Mouse (Mus musculus): ENCODE measurements at regions not wholly inside any gene's neighbourhood (a gene's known extent, or its start where the extent isn't known, plus 50 kb on each side); places are given as distances from the start of the nearest gene placed in this dataset.

GRCm38 (mm10) chrX:92786814-92787213 lies 187.4 kb upstream of the Mageb18 start:
- no peak for TF ChIP-seq CTCF (IDR thresholded peaks at IDR 0.05; ENCODE audit: low read depth)
- no peak for TF ChIP-seq EP300 (IDR thresholded peaks at IDR 0.05; ENCODE audit: low read depth)

Measured in heart, postnatal 0 days (tissue).